Mouse (Mus musculus): ENCODE measurements around the gene Tysnd1.

The Tysnd1 gene

DNA sequence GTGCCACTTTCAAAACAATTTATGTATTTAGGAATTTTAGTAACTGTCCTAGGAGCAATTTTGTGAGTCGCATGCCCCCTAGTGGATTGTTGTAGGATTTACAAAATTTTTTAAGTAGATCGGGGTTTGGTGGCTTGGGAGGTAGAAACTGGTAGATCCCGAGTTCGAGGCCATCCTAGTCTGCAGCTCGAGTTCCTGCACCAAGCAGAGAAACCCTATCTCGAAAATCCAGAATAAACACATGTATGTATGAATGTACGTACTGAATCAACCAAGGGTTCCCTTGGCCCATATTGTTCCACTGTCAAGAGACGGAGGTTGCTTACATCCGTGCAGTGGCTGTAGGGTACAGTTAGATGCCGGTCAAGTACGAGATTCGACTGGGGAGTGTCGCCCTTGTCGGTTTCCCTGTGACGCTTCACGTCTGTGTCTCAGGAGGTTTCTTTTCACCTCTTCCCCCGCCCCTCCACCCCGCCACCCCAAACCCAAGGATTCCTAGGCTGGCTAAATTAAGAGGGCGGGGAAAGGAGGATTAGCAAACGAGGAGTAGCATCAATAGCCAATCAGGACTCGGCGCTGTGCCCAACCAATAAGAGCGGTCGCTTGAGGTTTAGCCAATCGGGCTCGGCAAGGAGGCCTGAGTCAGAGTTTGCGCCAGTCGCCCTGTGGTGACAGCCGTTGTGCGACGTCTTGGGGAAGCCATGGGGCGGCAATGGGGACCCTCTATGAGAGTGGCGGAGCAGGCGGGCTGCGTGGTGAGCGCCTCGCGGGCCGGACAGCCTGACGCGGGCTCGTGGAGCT is at the start of gene Tysnd1:
Gene Tysnd1, plus strand, starts transcription at position 645 of the 801 bp plus-strand sequence.
- DNase-seq (ENCODE audit: low spot score in 2 of 2), result peak; percentile 96 to 97

DNA sequence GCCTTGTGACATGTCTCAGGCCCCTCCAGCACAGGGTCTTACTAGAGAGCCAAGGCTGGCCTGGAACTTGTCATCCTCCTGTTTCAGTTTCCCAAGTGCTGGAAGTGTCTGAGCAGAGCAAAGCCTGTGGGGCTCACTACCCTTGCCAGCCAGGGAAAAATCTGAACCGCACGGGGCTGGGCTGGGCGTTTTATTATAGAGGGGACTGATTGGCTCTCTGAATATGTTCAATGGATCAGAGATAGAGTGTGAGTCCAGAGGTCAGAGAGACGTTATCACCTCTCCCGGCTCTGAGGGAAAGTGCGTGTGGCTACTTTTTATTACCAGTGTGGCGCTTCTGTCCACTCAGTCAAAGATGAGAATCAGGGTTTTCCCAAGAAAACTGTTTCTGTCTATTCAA is 48.8 kb upstream of the Tysnd1 start:
- no peak for DNase-seq (ENCODE audit: low spot score in 2 of 2)

DNA sequence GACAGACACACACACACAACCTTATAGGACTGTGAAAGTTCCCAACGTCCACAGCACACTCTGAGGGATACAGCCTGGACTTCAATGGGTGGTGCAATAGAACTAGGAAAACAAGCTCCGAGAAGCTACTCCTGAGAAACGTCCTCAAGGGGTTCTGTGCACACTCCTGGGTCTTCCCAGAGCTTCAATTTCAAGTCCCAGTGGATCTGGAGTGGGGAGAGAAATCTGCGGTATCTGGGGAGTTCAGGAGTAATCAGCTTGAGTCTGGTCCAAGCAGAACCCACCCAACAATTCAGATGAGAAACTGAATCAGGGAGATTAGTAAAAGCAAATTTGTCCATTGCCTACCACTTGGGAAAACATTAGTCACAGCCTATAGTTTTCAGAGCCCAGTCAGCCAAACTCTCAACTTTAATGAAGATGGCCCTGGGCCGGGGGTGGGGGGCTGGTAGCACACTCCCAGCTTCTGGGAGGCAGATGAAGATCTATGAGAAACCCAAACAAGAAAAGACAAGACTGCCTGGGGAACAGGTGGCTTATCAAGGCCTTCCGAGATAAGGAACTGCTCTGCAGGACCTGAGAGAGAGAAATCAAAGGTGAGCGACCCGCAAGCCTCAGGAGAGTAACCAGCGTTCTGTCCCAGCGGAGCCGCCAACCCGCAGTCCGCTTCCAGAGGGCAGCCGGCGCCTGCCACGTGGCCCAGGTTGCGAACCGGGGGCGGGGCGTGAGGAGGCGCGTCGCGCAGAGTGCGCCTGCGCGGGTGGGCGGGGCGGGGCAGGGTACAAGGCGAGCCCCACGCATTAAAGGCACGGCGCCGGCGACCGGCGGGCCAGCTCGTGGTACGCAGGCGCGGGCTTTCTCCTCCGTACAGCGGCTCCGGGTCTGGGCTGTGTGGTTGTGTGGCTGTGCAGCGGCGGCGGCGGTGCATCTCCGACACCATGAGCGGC is 47.3 kb upstream of the Tysnd1 start, which contains the start of gene Ppa1:
Gene Ppa1, plus strand, starts transcription at position 763 of the 947 bp plus-strand sequence.
- DNase-seq (ENCODE audit: low spot score in 2 of 2), result peak; percentile 71 to 83

DNA sequence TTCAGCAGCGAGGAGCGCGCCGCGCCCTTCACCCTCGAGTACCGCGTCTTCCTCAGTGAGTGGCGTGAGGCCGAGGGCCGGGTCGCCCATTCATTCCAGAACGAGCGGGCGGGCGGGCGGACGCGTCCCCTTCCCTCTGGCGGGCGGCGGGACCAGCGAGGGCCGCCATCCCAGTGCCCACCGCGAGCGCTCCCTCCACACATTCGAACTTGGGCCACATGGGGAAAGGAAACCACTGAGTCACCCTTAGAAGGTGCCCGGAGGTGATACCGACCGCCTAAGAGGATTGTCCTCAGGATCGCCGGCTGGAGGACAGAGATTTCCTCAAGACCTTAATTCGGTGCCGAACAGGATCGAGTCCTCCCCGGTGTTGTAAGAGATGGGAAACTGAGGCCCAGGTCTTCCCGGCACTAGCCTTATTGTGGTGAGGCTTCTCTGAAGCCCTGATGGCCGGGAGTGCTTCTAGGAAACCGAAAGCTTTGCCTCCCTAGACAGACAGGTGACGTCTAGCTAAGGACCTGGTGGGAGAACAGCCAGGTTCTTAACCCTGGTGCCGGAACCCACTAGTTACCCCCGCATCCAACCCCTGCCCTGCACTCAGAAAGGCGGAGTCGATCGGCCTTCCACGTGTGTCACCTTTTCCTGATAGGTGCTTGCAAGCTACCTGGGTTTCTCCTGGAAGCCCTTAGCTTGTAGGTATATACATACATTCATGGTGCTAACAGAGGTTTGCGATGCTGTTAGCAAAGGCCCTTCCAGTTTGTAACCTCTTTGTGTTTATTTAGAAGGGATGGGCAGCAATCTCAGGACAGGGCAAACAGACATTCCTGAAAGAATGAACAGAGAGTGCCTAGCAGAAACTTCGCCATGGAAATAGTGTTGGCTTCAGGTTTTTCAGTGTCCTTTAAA is 46.3 kb upstream of the Tysnd1 start:
- DNase-seq (ENCODE audit: low spot score in 2 of 2), result no peak

DNA sequence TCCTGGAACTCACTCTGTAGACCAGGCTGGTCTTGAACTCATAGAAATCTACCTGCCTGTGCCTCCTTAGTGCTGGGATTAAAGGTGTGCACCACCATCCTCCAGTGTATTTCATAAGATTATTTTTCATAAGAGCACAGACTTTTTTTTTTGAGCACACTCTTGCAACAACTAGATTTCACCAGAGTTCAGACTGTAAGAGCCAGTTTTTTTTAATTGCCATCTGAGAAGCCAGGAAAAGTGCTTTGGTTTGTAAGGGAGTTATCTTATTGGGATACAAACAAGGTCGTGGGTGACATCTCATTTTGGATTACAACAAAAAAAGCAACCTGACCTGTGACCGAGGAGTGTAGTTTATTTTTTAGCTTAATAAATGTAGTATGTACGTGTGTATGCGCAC is 41.2 kb upstream of the Tysnd1 start:
- no peak for DNase-seq (ENCODE audit: low spot score in 2 of 2)

DNA sequence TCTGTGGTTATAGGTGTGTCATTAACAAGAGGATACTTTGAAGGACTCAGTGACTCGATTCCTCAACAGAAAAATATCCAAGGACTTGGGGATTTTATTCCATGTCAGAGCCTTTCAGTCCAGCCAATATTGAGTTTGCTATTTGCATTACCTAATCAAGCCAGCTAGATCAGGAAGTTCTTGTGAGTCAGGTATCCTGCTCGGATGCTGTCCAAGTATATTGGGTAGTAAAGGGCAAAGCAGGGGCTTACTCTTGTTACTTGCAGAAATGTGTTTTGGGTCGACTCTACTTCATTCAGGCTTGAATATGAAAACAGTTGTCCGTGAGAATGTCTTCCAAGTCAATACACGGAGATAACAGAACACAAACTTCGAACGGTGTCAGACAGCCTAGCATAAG is 40.6 kb upstream of the Tysnd1 start:
- no peak for DNase-seq (ENCODE audit: low spot score in 2 of 2)

DNA sequence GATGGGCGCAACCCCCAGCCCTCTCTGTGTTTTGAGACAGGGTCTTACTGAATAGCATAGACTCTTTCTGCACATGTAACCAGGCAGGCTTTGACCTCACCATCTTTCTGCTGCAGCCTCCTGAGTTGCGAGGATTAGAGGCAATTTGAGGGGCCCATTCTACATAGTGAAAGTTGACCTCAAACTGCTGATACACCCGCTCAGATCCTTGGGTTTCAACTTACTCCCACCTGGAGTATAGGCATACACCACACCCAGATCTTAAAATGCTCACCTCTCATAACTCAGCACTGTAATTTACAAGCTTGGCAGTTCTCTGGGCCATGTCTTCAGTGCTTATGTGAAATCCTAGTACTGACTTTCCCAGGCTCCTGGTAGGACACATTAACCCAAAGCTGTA is 40.1 kb upstream of the Tysnd1 start:
- DNase-seq (ENCODE audit: low spot score in 2 of 2), result no peak

DNA sequence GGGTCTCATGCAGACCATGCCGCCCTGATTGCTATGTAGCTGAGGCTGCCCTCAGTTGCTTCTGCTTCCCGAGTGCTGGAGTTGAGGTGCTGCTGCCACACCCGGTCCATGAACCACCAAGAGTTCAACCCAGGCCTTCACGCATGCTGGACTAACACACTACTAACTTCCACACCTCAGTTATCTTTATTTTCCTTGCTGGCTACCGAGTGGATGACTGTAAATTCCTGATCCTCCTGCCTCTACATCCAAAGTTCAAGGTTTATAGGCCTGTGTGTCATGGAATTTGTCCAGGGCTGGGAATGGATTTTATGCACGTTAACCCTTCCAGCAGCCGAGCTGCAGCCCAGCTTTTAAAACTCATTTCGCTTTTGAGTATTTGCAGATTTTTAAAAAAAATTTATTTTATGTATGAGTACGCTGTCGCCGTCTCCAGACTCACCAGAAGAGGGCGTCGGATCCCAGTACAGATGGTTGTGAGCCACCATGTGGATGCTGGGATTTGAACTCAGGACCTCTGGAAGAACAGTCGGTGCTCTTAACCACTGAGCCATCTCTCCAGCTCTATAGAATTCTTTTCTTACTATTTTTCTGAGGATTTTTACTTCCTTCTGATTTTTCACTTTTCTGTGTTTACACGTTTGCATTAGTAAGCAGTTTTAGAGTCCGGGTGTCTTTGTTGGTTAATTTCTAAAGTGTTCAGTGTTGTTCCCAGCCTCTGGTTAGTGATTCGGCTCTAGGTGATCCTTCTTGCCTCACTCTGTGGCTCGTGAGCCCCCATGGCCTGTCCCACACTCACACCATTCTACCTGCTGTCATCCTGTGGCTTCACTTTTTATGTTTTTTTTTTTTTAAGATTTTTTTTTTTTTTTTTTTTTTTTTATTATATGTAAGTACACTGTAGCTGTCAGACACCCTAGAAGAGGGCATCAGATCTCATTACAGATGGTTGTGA is 38.1 kb upstream of the Tysnd1 start:
- DNase-seq (ENCODE audit: low spot score in 2 of 2), result no peak

DNA sequence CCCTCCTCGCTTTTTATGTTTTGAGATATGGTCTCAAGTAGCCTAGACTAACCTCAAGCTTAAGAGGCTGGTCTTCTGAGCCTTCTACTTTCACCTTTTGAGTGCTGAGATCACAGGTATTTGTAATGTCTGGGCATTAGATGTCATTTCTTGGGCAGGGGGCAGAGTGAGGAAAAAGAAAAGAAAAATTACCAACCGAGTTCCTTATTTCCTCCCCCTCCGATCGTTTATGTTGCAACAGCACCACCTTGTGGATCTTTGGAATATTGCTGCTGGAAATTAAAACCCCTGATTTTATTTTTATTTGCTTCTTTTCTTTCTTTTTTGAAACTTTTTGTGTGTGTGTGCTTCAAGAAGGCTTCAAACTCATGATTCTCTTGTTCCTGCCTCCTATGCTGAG is 37.3 kb upstream of the Tysnd1 start:
- DNase-seq (ENCODE audit: low spot score in 2 of 2), result no peak

DNA sequence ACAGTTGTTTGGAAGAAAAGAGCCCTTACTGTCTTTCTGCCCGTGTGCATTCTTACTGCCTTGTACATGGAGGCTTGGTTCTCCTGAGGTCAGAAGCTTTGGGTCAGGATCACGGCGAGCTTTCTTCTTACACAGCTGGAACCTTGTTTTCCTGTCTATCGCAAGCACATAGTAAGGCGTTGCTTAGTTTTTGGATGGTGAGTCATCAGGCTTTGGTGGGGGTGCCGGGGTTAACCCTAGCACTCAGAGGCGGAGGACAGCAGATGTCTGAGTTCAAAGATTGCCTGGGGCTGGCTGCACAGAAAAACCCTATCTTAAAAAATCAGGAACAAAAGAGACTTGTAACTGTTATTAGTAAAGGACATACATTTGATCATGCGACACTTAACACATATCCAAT is 33.4 kb upstream of the Tysnd1 start:
- DNase-seq (ENCODE audit: low spot score in 2 of 2), result no peak

DNA sequence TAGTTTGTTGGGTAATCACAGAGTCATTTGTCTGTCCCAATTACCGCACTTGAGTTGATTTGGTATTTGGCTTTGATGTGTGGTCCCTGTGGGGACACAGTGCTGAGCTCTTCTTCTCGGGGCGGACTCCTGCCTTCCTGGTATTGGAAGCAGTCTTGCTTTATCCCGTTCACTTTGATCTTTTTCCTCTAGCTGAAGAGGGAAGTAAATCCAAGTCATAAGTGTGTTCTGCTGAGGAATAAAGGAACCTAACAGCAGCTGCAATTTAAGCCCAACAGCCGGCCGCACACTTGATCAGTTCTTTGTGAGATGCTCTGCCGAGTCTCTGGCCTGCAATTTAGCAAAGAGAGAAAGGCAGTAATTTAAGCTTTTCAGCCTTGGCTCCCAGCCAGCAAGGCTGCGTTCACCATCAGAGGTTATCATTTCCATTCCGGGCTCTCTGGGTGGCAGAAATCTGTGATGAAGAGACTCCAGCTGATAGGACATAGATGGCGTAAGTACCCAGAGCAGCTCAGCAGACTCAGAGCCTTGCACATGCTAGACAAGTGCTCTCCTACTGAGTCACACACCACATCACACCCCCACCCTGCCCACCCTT is 32.8 kb upstream of the Tysnd1 start:
- DNase-seq (ENCODE audit: low spot score in 2 of 2), result peak; percentile 39 to 45

DNA sequence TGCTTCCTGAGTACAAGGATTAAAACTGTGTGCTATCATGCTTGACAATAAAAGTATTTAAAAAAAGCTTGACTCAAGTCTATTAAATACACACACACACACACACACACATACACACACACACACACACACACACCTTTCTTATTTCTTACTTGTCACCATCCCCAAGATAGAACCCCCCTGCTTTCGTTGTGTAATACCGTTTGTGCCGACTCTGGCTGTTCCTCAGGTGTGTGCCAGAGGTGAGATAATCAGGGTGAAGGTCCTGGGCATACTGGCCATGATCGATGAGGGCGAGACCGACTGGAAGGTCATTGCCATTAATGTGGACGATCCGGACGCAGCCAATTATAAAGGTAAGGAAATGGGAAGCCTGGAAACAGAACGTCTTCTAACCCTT is 30.2 kb upstream of the Tysnd1 start:
- DNase-seq (ENCODE audit: low spot score in 2 of 2), result no peak

DNA sequence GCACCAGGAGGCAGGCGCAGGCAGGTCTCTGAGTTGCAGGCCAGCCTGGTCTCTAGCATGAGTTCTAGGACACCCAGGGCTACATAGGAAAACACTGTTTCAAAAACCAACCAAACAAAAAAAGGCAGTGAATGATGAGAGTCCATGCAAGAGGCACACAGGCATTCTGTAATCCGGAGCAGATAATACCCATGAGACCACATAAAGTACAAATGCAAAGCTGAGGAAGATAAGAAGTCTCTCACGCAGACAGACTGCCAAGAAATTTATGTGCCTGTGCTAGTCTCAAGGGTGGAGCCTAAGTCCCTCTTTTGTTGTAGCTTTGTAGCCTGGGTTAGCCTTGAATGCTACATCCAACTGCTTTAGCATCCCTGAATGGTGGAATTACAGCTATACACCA is 29.7 kb upstream of the Tysnd1 start:
- no peak for DNase-seq (ENCODE audit: low spot score in 2 of 2)

DNA sequence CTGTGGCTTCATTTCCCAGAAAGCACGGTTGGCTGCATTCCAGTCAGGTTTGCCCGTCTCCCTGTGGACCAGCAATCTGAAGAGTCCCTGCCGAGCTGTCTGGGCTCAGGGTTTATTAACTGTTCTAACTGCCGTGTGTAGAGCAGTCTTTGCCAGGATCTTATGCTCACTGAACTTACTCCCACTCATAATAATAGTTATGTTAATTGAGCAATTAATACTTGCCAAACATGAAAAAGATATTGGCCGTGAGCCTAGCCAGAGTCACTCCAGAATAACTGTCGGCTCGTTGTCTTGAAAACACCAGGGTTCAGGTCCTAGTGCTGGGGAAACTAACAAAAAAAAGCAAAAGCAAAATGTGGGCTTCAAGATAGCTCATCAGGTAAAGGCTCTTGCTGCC is 26.0 kb upstream of the Tysnd1 start:
- no peak for DNase-seq (ENCODE audit: low spot score in 2 of 2)

DNA sequence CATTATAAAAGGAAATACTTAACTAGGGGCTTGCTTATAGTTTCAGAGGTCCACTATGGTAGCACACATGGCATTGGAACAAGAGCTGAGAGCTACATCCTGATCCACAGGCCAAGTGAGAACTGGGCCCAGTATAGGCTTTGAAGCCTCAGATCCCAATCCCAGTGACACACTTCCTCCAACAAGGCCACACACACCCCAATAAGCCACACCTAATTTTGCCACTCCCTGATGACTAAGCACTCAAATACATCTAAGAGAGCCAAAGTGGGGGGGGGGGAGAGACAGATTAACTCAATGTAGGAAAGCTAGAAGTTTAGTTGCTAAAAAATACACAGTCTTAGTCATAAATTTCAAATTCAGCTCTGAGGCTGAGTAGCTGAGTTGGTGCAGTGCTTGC is 25.4 kb upstream of the Tysnd1 start:
- no peak for DNase-seq (ENCODE audit: low spot score in 2 of 2)

DNA sequence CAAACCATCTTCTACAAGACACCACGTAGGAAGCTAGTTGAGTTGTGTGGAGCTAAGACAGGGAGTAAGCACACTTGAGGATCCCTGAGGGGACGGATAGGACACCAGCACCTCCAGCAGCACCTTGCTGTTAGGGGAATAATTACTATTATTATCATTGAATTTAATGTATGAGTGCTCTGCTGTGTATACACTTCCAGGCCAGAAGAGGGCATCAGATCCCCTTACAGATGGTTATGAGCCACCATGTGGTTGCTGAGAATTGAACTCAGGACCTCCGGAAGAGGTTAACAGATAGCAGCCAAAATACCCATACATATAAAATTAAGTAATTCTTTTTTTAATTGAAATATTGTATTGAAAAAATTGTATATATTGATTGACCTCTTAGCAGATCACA is 24.6 kb upstream of the Tysnd1 start:
- no peak for DNase-seq (ENCODE audit: low spot score in 2 of 2)

DNA sequence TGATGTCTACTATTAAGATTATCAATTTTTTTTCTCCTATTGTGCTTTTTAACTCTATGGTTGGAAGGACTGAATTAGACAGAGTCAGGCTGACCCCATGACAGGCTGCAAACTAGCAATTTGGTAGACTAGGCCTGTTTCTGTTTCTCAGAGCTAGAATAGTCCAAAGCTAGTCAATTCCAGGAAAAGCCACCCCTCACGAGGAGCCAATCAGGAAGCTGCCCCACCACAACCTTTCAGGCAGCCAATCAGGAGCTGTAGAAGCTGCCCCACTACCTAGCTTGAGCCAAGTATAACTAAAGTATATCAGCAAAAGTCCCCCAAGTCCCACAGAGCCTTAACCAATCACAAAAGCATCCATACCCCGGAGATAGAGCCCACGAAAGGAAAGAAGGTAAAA is 19.4 kb upstream of the Tysnd1 start:
- no peak for DNase-seq (ENCODE audit: low spot score in 2 of 2)

DNA sequence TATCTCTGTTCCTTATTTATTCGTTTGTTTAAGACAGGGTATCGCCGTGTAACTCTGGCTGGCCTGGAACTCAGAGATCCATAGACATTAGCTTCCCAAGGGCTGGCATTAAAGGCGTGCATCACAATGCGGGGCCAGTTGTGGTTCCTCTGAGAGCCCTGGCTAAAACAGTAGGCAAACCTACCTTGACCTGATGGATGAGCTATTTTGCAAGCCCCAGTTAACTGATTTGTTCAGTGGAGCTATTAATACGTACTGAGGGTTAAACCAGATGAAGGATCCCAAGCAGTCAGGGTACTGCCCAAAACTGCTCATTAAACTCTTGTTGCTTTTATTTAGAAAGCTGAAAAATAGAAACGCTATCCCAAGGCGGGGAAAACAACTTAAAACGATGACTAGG is 15.8 kb upstream of the Tysnd1 start:
- no peak for DNase-seq (ENCODE audit: low spot score in 2 of 2)

DNA sequence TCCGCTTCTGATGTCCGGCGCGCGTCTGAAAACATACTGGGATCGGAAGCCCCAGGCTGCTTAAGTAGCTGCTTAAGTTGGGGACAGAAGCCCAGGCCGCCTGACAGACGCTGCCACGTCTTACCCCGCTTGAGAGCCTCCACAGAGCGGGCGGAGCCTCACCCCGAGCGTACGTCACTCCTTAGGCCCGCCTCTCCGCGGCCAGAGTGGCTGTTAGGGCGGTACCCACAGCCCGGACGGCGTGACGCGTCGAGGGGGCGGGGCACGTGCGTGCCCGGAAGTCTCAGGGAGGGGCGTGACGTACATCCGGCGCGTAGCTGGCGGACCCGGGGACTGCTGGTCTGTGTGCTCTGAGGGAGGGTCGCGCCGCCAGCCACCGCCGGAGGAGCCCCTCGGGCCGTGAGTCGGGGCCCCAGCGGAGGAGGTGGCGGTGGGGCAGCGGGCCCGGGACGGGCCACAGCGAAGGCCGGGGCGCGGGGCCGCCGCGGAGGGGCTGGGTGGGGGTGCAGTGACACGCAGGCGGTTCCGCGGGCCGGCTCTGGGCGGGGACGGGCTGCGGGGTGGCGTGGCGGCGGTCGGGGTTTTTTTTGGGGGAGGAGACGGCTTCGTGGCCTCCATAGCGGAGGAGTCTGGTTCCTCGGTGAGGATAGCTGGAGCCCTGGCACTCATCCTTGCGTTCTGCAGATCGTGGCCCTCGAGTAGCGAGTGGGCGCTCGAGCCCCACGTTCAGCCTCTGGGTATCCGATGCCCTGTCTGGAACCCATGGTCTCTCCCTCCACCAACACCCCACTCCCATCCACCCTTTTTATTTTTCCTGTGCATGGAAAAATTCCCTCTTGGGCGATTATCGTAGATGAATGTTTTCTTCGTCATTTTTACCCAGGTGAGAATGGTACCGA is 15.1 kb upstream of the Tysnd1 start, which contains the start of gene Sar1a:
Gene Sar1a, plus strand, starts transcription at position 285 of the 899 bp plus-strand sequence.
- peak; percentile 96 to 98 for DNase-seq (ENCODE audit: low spot score in 2 of 2)

Measured in frontal cortex, postnatal 10 days (tissue).